Mouse (Mus musculus) CH12.LX (cell line): ENCODE data around the gene Gm21903. TPM values are rescaled to one million over a fixed set of nuclear protein-coding genes. Genes with fewer than 3 reads are reported as not detected.
"Not testable (repeated sequence)": the region's sequence is repeated elsewhere in the genome, so short reads cannot be mapped to it uniquely, and the experiment has no call there.

ENCODE experiments used
- DNase-seq: peaks from one replicate; pipeline ENCODE4 v3.0.0-alpha.2; 2013; ENCODE audit errors: extremely low read depth
- H3K27ac ChIP-seq: 2 replicates; pipeline ENCODE4 v1.5.1; 2012; ENCODE audit warnings: low read depth, mild to moderate bottlenecking, control low read depth, moderate library complexity; ENCODE audit not compliant: insufficient read depth
- H3K27me3 ChIP-seq: replicated peaks from 2 replicates; pipeline ENCODE3; 2012; ENCODE audit warnings: inconsistent platforms
- H3K36me3 ChIP-seq, 2 experiments: replicated peaks in 1 of 2; 2 replicates each; pipeline versions ENCODE3 to v1.6.1; 2012; ENCODE audit warnings: inconsistent platforms in 1 of 2, low read length in 1 of 2, mild to moderate bottlenecking in 1 of 2, mixed read lengths in 1 of 2, moderate library complexity in 1 of 2; ENCODE audit not compliant: control insufficient read depth in 1 of 2, insufficient read depth in 1 of 2
- H3K4me1 ChIP-seq, 2 experiments: 2 replicates each; pipeline ENCODE4 v1.6.1; 2012; ENCODE audit warnings: inconsistent platforms in 1 of 2, moderate library complexity in 1 of 2; ENCODE audit not compliant: insufficient read depth in 2 of 2, control insufficient read depth in 1 of 2
- H3K4me2 ChIP-seq: 2 replicates; pipeline ENCODE4 v1.6.1; 2012; ENCODE audit warnings: low read depth, mild to moderate bottlenecking, control low read depth; ENCODE audit not compliant: poor library complexity, insufficient read depth, severe bottlenecking
- H3K4me3 ChIP-seq, 3 experiments: fragments of 150-350 bp in 1 of 3; sonication (generic) in 1 of 3; replicated peaks in 1 of 3; 2 replicates each; pipeline versions ENCODE3 to v1.5.1; 2011 to 2012; ENCODE audit warnings: low read depth in 2 of 3, low read length in 2 of 3, mild to moderate bottlenecking in 2 of 3, moderate library complexity in 2 of 3, control low read depth in 1 of 3, improper control_type of control experiment in 1 of 3, inconsistent platforms in 1 of 3, mixed read lengths in 1 of 3; ENCODE audit not compliant: poor library complexity in 1 of 3
- H3K79me2 ChIP-seq: replicated peaks from 2 replicates; pipeline ENCODE4 v1.6.1; 2012; ENCODE audit warnings: mild to moderate bottlenecking, moderate library complexity; ENCODE audit not compliant: control insufficient read depth, poor library complexity, insufficient read depth, severe bottlenecking; ENCODE audit errors: extremely low read depth
- H3K9ac ChIP-seq: 2 replicates; pipeline ENCODE4 v1.6.1; 2012; ENCODE audit warnings: low read depth, mild to moderate bottlenecking, control low read depth, moderate library complexity; ENCODE audit not compliant: insufficient read depth
- H3K9me3 ChIP-seq: replicated peaks from 2 replicates; pipeline ENCODE3; 2012; ENCODE audit warnings: low read length, inconsistent platforms, mixed read lengths
- ELF1 ChIP-seq: IDR thresholded peaks from 2 replicates; pipeline ENCODE4 v1.6.1; 2014; ENCODE audit warnings: low read depth, mild to moderate bottlenecking, inconsistent platforms, low read length, improper control_type of control experiment
- EP300 ChIP-seq: IDR thresholded peaks from 2 replicates; pipeline ENCODE4 v1.6.1; 2011; ENCODE audit warnings: low read length, improper control_type of control experiment
- ETS1 ChIP-seq: conservative IDR thresholded peaks from 2 replicates; pipeline ENCODE4 v1.6.1; 2012; ENCODE audit warnings: low read depth, mild to moderate bottlenecking, inconsistent platforms, low read length, improper control_type of control experiment, moderate library complexity
- GABPA ChIP-seq: IDR thresholded peaks from 2 replicates; pipeline ENCODE4 v1.6.1; 2012; ENCODE audit warnings: low read depth, low read length, improper control_type of control experiment, inconsistent platforms; ENCODE audit not compliant: insufficient replicate concordance
- HCFC1 ChIP-seq: IDR thresholded peaks from 2 replicates; pipeline ENCODE4 v1.6.1; 2012; ENCODE audit warnings: low read depth, mild to moderate bottlenecking, inconsistent platforms, low read length, improper control_type of control experiment
- IRF4 ChIP-seq: IDR thresholded peaks from 2 replicates; pipeline ENCODE4 v1.6.1; 2014; ENCODE audit warnings: low read depth, mild to moderate bottlenecking, inconsistent platforms, low read length, improper control_type of control experiment
- KAT2A ChIP-seq: IDR thresholded peaks from 2 replicates; pipeline ENCODE4 v1.6.1; 2012; ENCODE audit warnings: low read length, improper control_type of control experiment, inconsistent platforms; ENCODE audit not compliant: insufficient replicate concordance
- MAX ChIP-seq: IDR thresholded peaks from 2 replicates; pipeline ENCODE4 v1.6.1; 2011; ENCODE audit warnings: low read length, improper control_type of control experiment
- MEF2A ChIP-seq: IDR thresholded peaks from 2 replicates; pipeline ENCODE4 v1.6.1; 2014; ENCODE audit warnings: low read depth, mild to moderate bottlenecking, inconsistent platforms, low read length, improper control_type of control experiment, borderline replicate concordance
- MXI1 ChIP-seq: IDR thresholded peaks from 2 replicates; pipeline ENCODE4 v1.6.1; 2011; ENCODE audit warnings: mild to moderate bottlenecking, low read depth, low read length, improper control_type of control experiment
- MYC ChIP-seq: IDR thresholded peaks from 2 replicates; pipeline ENCODE4 v1.6.1; 2011; ENCODE audit warnings: low read depth, mild to moderate bottlenecking, improper control_type of control experiment, low read length
- NELFE ChIP-seq: IDR thresholded peaks from 2 replicates; pipeline ENCODE4 v1.6.1; 2011; ENCODE audit warnings: low read depth, low read length, improper control_type of control experiment
- NRF1 ChIP-seq: IDR thresholded peaks from 2 replicates; pipeline ENCODE4 v1.6.1; 2014; ENCODE audit warnings: low read depth, mild to moderate bottlenecking, inconsistent platforms, low read length, improper control_type of control experiment, moderate library complexity
- PAX5 ChIP-seq: IDR thresholded peaks from 2 replicates; pipeline ENCODE4 v1.6.1; 2012; ENCODE audit warnings: low read length, inconsistent platforms, mixed read lengths
- POLR2AphosphoS2 ChIP-seq: IDR thresholded peaks from 2 replicates; pipeline ENCODE4 v1.6.1; 2011; ENCODE audit warnings: low read depth, low read length, improper control_type of control experiment
- RAD21 ChIP-seq: IDR thresholded peaks from 2 replicates; pipeline ENCODE4 v1.6.1; 2011; ENCODE audit warnings: low read depth, mild to moderate bottlenecking, low read length, improper control_type of control experiment, moderate library complexity
- RCOR1 ChIP-seq: conservative IDR thresholded peaks from 2 replicates; pipeline ENCODE4 v1.6.1; 2012; ENCODE audit warnings: low read depth, mild to moderate bottlenecking, inconsistent platforms, low read length, improper control_type of control experiment
- SIN3A ChIP-seq: IDR thresholded peaks from 2 replicates; pipeline ENCODE4 v1.6.1; 2012; ENCODE audit warnings: low read length, improper control_type of control experiment, inconsistent platforms
- SMC3 ChIP-seq: IDR thresholded peaks from 2 replicates; pipeline ENCODE4 v1.6.1; 2011; ENCODE audit warnings: low read depth, low read length, improper control_type of control experiment
- TCF12 ChIP-seq: IDR thresholded peaks from 2 replicates; pipeline ENCODE4 v1.6.1; 2014; ENCODE audit warnings: low read depth, mild to moderate bottlenecking, inconsistent platforms, low read length, improper control_type of control experiment
- ZC3H11A ChIP-seq: IDR thresholded peaks from 2 replicates; pipeline ENCODE4 v1.6.1; 2012; ENCODE audit warnings: low read depth, mild to moderate bottlenecking, inconsistent platforms, low read length, improper control_type of control experiment
- ZKSCAN1 ChIP-seq: IDR thresholded peaks from 2 replicates; pipeline ENCODE4 v1.6.1; 2012; ENCODE audit warnings: low read depth, inconsistent platforms, low read length, improper control_type of control experiment, borderline replicate concordance
- dilution Hi-C: fragments of 300-500 bp; cut with MboI; formaldehyde crosslinking; loops from 2 replicates; pipeline ENCODE4 v1.14.3; 2020; ENCODE audit warnings: low sequenced_read_pairs; ENCODE audit not compliant: extremely low pct_unique_long_range_greater_than_20kb, extremely low pct_ligation_motif_present
- in situ Hi-C: fragments of 300-500 bp; cut with MboI; formaldehyde crosslinking; loops from 3 replicates; pipeline ENCODE4 v1.14.3; 2019; ENCODE audit warnings: low sequenced_read_pairs, low pct_ligation_motif_present, low pct_unique_long_range_greater_than_20kb, mixed read lengths
- polyA plus RNA-seq: library from polyadenylated mRNA; unstranded; fragments of >175 nt; gene quantifications from 2 replicates; pipeline ENCODE4 v1.2.1, GENCODE M21; 2012; ENCODE audit warnings: low read depth; ENCODE audit not compliant: insufficient read length
- total RNA-seq, 2 experiments: library from RNA; depleted of rRNA; stranded (reverse); fragments of 300-350 nt in 1 of 2; fragments of >200 nt in 1 of 2; gene quantifications; 2 replicates each; pipeline ENCODE4 v1.2.3; 2012 to 2014

Gene Gm21903
- total and polyA plus RNA-seq, 3 experiments, result not detected

DNA sequence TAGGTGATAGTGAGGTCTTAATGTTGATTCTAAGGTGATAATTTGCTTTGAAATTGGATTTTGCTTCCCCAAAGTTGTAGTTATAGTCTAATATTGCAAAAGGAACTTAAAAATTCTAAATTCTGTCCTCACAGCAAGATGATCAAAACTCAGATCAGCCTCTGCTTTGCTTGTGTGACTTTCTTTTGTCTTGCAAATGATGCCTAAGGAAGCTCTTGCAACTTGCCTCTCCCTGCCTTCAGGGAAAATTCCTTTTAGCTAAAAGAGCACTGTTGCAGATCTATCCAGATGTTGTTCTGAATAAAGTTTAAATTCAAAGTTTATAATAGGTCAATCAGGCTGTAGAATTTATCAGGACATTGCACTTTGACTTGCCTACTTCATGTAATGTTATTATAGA is 20.5 kb upstream of the Gm21903 start:
- no peaks in the 10 kb centered on the region for H3K4me1 ChIP-seq
- in situ Hi-C loops (no loop called here), dilution Hi-C loops (no loop called here)
- no peaks in the 10 kb centered on the region for H3K27me3 ChIP-seq
- H3K4me2 ChIP-seq, result no peak overlapping the region
- no peak for DNase-seq
- H3K79me2 ChIP-seq, result no peaks in the 10 kb centered on the region
- no peak overlapping the region for H3K4me3 ChIP-seq
- no peak overlapping the region for H3K27ac ChIP-seq
- no peak for TF ChIP-seq GABPA
- TF ChIP-seq SIN3A, result no peak
- TF ChIP-seq EP300, result no peak
- TF ChIP-seq KAT2A, result no peak
- no peak for TF ChIP-seq IRF4
- no peak for TF ChIP-seq TCF12
- no peak for TF ChIP-seq ETS1
- TF ChIP-seq MXI1, result no peak
- no peak for TF ChIP-seq PAX5
- TF ChIP-seq HCFC1, result no peak
- no peaks in the 10 kb centered on the region for H3K36me3 ChIP-seq
- H3K9me3 ChIP-seq, result peaks cover 13% of the 10 kb centered on the region
- H3K9ac ChIP-seq, result no peak overlapping the region

- H3K9ac ChIP-seq, H3K27ac ChIP-seq, H3K36me3 ChIP-seq, DNase-seq, H3K4me2 ChIP-seq, H3K4me3 ChIP-seq, H3K27me3 ChIP-seq, dilution Hi-C loops, H3K4me1 ChIP-seq, in situ Hi-C loops, H3K79me2 ChIP-seq: not testable (repeated sequence)
- peaks cover 14% of the 10 kb centered on the region for H3K9me3 ChIP-seq
Observed at GRCm38 (mm10) chr17:39036395-39036794, 6.7 kb downstream of the Gm21903 start, which contains the start of gene Esp24. Gene Esp24, plus strand, starts transcription at chr17:39036695.

DNA sequence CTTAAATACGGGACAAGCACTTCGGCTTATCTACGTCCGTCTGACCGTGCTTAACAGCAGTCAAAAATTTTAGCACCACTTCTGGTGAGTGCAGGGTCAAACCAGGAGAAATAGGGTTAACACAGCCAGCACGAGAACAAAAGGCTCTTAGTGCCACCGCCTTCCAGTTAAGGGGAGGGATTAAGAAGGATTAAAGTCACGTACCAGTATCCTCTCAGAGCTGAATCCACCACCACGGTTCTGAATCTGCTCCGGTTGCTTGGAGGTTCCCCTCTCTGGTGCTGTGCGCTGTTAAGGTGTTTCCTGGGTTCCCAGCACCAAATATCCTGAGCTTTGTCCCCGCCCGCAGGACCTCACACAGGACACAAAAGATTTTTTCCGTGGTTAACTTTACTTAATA is 26.0 kb downstream of the Gm21903 start:
- Histone ChIP-seq H3K4me1 (no peaks in the 10 kb centered on the region), H3K4me2 (no peak overlapping the region), H3K27me3 (no peaks in the 10 kb centered on the region), H3K9me3 (peaks cover 7% of the 10 kb centered on the region), H3K36me3 (no peaks in the 10 kb centered on the region), H3K79me2 (no peaks in the 10 kb centered on the region), H3K27ac (no peak overlapping the region), H3K9ac (no peak overlapping the region), H3K4me3 (no peak overlapping the region)
- DNase-seq, result no peak
- TF ChIP-seq EP300, result no peak
- TF ChIP-seq ZC3H11A, result no peak
- TF ChIP-seq ELF1, result no peak
- TF ChIP-seq RCOR1, result no peak
- TF ChIP-seq NELFE, result no peak
- TF ChIP-seq POLR2AphosphoS2, result no peak
- TF ChIP-seq TCF12, result no peak
- no peak for TF ChIP-seq SIN3A
- TF ChIP-seq IRF4, result no peak
- no peak for TF ChIP-seq MAX
- TF ChIP-seq MYC, result no peak
- no peak for TF ChIP-seq HCFC1
- no peak for TF ChIP-seq MEF2A
- no peak for TF ChIP-seq RAD21
- TF ChIP-seq SMC3, result no peak
- no peak for TF ChIP-seq ETS1
- TF ChIP-seq ZKSCAN1, result no peak
- no peak for TF ChIP-seq NRF1
- in situ Hi-C loops (no loop called here), dilution Hi-C loops (no loop called here)
